Mouse (Mus musculus) E14TG2a.4 (cell line): ENCODE measurements around the gene Creb5.

Experiments used
- CTCF ChIP-seq: conservative IDR thresholded peaks from 2 replicates; pipeline ENCODE4 v1.5.1; 2014; ENCODE audit warnings: low read length
- NANOG ChIP-seq: IDR thresholded peaks from 2 replicates; pipeline ENCODE4 v1.6.1; 2014; ENCODE audit warnings: borderline replicate concordance, low read length, mixed read lengths
- POU5F1 ChIP-seq: IDR thresholded peaks from 2 replicates; pipeline ENCODE4 v1.6.1; 2014; ENCODE audit warnings: low read length, borderline replicate concordance

DNA sequence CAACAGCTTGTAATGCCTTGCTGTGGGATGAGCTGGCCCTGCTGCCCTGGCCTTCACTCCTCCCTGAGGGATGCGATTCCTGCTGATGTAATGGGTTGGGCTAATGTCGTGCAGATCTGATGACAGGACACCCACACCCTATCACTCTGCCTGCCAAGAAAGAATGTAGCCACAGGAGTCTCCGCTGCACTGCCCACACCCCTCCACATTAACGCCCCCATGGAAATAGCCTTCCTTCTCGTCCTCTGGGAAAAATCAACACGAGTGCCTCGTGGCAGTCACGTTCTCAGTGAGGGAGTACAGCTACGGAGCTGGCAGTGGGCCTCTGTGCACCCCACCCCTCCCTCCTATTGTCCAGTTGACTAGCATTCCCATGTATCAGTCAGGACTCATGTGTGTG, 50.3 kb downstream of the Creb5 start:
- TF ChIP-seq CTCF (no peak), POU5F1 (no peak), NANOG (no peak)
